Mouse (Mus musculus): ENCODE measurements at regions not wholly inside any gene's neighbourhood (a gene's known extent, or its start where the extent isn't known, plus 50 kb on each side); places are given as distances from the start of the nearest gene placed in this dataset.

DNA sequence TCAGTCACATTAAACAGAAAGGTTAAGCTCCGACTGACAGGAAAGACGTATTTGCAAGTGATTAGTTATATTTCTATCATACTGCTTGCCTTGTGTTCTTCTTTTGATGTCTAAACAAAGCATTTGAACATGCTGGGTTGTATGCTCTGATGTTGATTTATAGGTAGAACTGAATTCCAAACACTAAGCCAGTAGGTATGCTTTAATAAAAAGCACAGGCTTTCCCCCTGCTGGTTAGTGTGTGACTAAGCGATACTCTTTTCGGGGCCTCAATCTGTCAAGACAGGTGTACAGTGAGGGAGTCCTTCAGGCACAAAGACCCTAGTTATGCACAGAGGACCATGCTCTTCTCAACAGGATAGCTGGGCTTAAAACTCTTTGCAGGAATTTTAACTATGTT, 119.1 kb upstream of the Defb41 start:
- TF ChIP-seq CTCF (conservative IDR thresholded peaks at IDR 0.05; ENCODE audit: low read length) (no peak), POU5F1 (IDR thresholded peaks at IDR 0.05; ENCODE audit: borderline replicate concordance, low read length) (no peak), NANOG (IDR thresholded peaks at IDR 0.05; ENCODE audit: borderline replicate concordance, low read length) (no peak)

Measured in E14TG2a.4 (cell line).